Comparison of ENCODE assay signal across 26 mouse cellular contexts in the genomic region with DNA sequence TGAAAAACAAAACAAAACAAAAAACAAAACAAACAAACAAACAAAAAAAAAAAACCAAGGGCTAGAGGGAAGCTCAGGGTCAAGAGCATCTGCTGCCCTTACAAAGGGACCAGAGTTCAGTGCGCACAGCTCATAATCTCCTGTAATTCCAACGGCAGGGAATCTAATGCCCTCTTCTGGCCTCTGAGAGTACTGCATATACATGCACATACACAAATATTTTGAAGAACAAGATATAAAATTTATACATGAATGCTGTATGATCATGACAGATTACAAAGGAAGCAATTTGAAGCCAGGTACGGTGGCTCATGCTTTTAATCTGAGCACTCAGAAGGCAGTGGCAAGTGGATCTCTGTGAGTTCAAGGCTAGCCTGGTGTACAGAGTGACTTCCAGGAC. TPM values are rescaled to one million over a fixed set of nuclear protein-coding genes. Genes with fewer than 3 reads are reported as not detected.
DNase-seq lines count a peak whose midpoint lies in the region; ATAC-seq and TF ChIP-seq lines count a peak whose summit lies in the region.
"Had no signal": no experiment of that assay in that cellular context is flagged by ENCODE, and none has a peak within 500 bp of the region (broad histone marks: within the 10 kb centered on the region; RNA-seq: fewer than 3 reads in every experiment).

No protein-coding gene starts in this region.

- 92% methylated on average over 3 of the region's 3 CpGs for WGBS in forebrain, postnatal 0 days
- WGBS in forebrain, embryonic 13.5 days, result 85% methylated on average over 3 of the region's 3 CpGs
- 66% methylated on average over 3 of the region's 3 CpGs for WGBS in liver, embryonic 14.5 days (ENCODE audit: insufficient replicate concordance)
- WGBS in liver, embryonic 11.5 days, result 72% methylated on average over 3 of the region's 3 CpGs

- H3K9me3 ChIP-seq in forebrain, postnatal 0 days (ENCODE audit: low read length), result no peaks in the 10 kb centered on the region
- H3K9me3 ChIP-seq in forebrain, embryonic 13.5 days (replicated peaks), result 0 out of 2 replicates have a peak, but pooled peaks cover 3% of the 10 kb centered on the region
- H3K9me3 ChIP-seq in liver, embryonic 14.5 days (ENCODE audit: control insufficient read depth, low read length), result no peaks in the 10 kb centered on the region
- no peaks in the 10 kb centered on the region for H3K9me3 ChIP-seq in liver, embryonic 11.5 days (ENCODE audit: control insufficient read depth, low read length)
- H3K9me3 ChIP-seq in ES-Bruce4 (replicated peaks; ENCODE audit: control insufficient read depth, insufficient read depth, low read length, poor library complexity, severe bottlenecking), result no peaks in the 10 kb centered on the region
- H3K9me3 ChIP-seq: G1E; heart, embryonic 12.5 days; midbrain, embryonic 13.5 days; neural tube, embryonic 12.5 days had no signal

- TF ChIP-seq POLR2A in ES-Bruce4 (IDR thresholded peaks at IDR 0.05; ENCODE audit: insufficient read depth, low read length), result no peak

- no peak for DNase-seq in forebrain, postnatal 0 days
- DNase-seq in liver, embryonic 14.5 days (ENCODE audit: low read depth in 3 of 3, low spot score in 3 of 3), result no peak
- DNase-seq in liver, embryonic 11.5 days (ENCODE audit: low spot score), result no peak
- no peak for DNase-seq in spleen, adult 12 weeks (ENCODE audit: low spot score)
- DNase-seq: adrenal gland, postnatal 14 days; cerebellum, adult 8-10 months; gastrocnemius, postnatal 14 days; heart, adult 11 months; heart, postnatal 10 days; kidney, adult 11 months; layer of hippocampus, postnatal 36 days; lung, postnatal 36 days; right cerebral cortex, postnatal 14 days; spleen, adult 18-20 months; thymus, adult 18-20 months; thymus, postnatal 36 days had no signal

- no peak for ATAC-seq in forebrain, postnatal 0 days
- no peak for ATAC-seq in forebrain, embryonic 13.5 days
- no peak for ATAC-seq in liver, embryonic 14.5 days (ENCODE audit: insufficient read depth)
- ATAC-seq in liver, embryonic 11.5 days (replicated peaks; ENCODE audit: low FRiP score), result no peak
- ATAC-seq: forebrain, embryonic 14.5 days; hindbrain, postnatal 0 days; midbrain, embryonic 13.5 days had no signal

- no peaks in the 10 kb centered on the region for H3K36me3 ChIP-seq in forebrain, postnatal 0 days (ENCODE audit: insufficient read depth)
- no peaks in the 10 kb centered on the region for H3K36me3 ChIP-seq in forebrain, embryonic 13.5 days (ENCODE audit: poor library complexity, severe bottlenecking)
- no peaks in the 10 kb centered on the region for H3K36me3 ChIP-seq in liver, embryonic 14.5 days (replicated peaks; ENCODE audit: control insufficient read depth, insufficient read depth, low read depth)
- no peaks in the 10 kb centered on the region for H3K36me3 ChIP-seq in liver, embryonic 11.5 days (ENCODE audit: control insufficient read depth, insufficient read depth, low read length)
- no peaks in the 10 kb centered on the region for H3K36me3 ChIP-seq in ES-Bruce4 (ENCODE audit: control insufficient read depth, insufficient read depth, low read length, poor library complexity, severe bottlenecking)
- H3K36me3 ChIP-seq: G1E; midbrain, embryonic 13.5 days; neural tube, embryonic 12.5 days had no signal

- 0 out of 2 replicates have a peak, but pooled peaks have one; percentile 10 for TF ChIP-seq CTCF in forebrain, postnatal 0 days (IDR thresholded peaks at IDR 0.05; ENCODE audit: low read depth)
- peak; percentile 42 for TF ChIP-seq CTCF in liver, embryonic 14.5 days (IDR thresholded peaks at IDR 0.05; ENCODE audit: low read depth)
- TF ChIP-seq CTCF in ES-Bruce4 (IDR thresholded peaks at IDR 0.05; ENCODE audit: low read depth, low read length), result peak; percentile 21

- no peak for TF ChIP-seq EP300 in liver, embryonic 14.5 days (IDR thresholded peaks at IDR 0.05; ENCODE audit: low read depth)
- no peak for TF ChIP-seq EP300 in ES-Bruce4 (IDR thresholded peaks at IDR 0.05; ENCODE audit: insufficient read depth, low read depth, low read length)

- H3K4me3 ChIP-seq in forebrain, postnatal 0 days (ENCODE audit: low read depth, low read length), result no peak overlapping the region
- no peak overlapping the region for H3K4me3 ChIP-seq in forebrain, embryonic 13.5 days
- no peak overlapping the region for H3K4me3 ChIP-seq in liver, embryonic 14.5 days (ENCODE audit: insufficient read depth in 1 of 2, low read depth in 2 of 2, low read length in 2 of 2)
- H3K4me3 ChIP-seq in liver, embryonic 11.5 days (ENCODE audit: low read depth, low read length), result no peak overlapping the region
- H3K4me3 ChIP-seq in ES-Bruce4 (ENCODE audit: low read depth, low read length), result no peak overlapping the region
- no peak overlapping the region for H3K4me3 ChIP-seq in brown adipose tissue, adult 24 weeks (ENCODE audit: insufficient read depth, low read depth, low read length)
- H3K4me3 ChIP-seq: heart, embryonic 12.5 days; megakaryocyte, embryonic 14.5 days; midbrain, embryonic 13.5 days; neural tube, embryonic 12.5 days had no signal

- no peaks in the 10 kb centered on the region for H3K4me1 ChIP-seq in forebrain, postnatal 0 days (ENCODE audit: insufficient read depth)
- H3K4me1 ChIP-seq in forebrain, embryonic 13.5 days, result no peaks in the 10 kb centered on the region
- no peaks in the 10 kb centered on the region for H3K4me1 ChIP-seq in liver, embryonic 14.5 days (replicated peaks; ENCODE audit: control insufficient read depth in 2 of 2, insufficient read depth in 2 of 2, low read length in 1 of 2)
- no peaks in the 10 kb centered on the region for H3K4me1 ChIP-seq in liver, embryonic 11.5 days (replicated peaks; ENCODE audit: control insufficient read depth, insufficient read depth, low read length)
- no peaks in the 10 kb centered on the region for H3K4me1 ChIP-seq in ES-Bruce4 (ENCODE audit: control insufficient read depth, insufficient read depth, low read length)
- H3K4me1 ChIP-seq in brown adipose tissue, adult 24 weeks (ENCODE audit: control insufficient read depth, insufficient read depth, insufficient read length, low read length), result peaks cover 22% of the 10 kb centered on the region
- H3K4me1 ChIP-seq: megakaryocyte, embryonic 14.5 days; midbrain, embryonic 13.5 days; neural tube, embryonic 12.5 days had no signal

- no peak overlapping the region for H3K9ac ChIP-seq in forebrain, postnatal 0 days
- no peak overlapping the region for H3K9ac ChIP-seq in forebrain, embryonic 13.5 days
- H3K9ac ChIP-seq in liver, embryonic 14.5 days (replicated peaks), result no peak overlapping the region
- no peak overlapping the region for H3K9ac ChIP-seq in liver, embryonic 11.5 days (ENCODE audit: low read depth, low read length)
- H3K9ac ChIP-seq in ES-Bruce4 (ENCODE audit: low read depth, poor library complexity, severe bottlenecking), result no peak overlapping the region
- H3K9ac ChIP-seq: heart, embryonic 12.5 days; midbrain, embryonic 13.5 days; neural tube, embryonic 12.5 days had no signal

- no peak overlapping the region for H3K27ac ChIP-seq in forebrain, postnatal 0 days (ENCODE audit: low read depth, low read length)
- no peak overlapping the region for H3K27ac ChIP-seq in forebrain, embryonic 13.5 days
- no peak overlapping the region for H3K27ac ChIP-seq in liver, embryonic 14.5 days
- no peak overlapping the region for H3K27ac ChIP-seq in liver, embryonic 11.5 days (ENCODE audit: low read depth, low read length)
- no peak overlapping the region for H3K27ac ChIP-seq in ES-Bruce4 (ENCODE audit: insufficient read depth, low read length)
- H3K27ac ChIP-seq in brown adipose tissue, adult 24 weeks (replicated peaks; ENCODE audit: low read depth, low read length), result peak overlapping the region; percentile 62
- H3K27ac ChIP-seq: hindbrain, postnatal 0 days; midbrain, embryonic 13.5 days; neural tube, embryonic 12.5 days had no signal

- H3K27me3 ChIP-seq in forebrain, postnatal 0 days (ENCODE audit: insufficient read depth, low read length), result no peaks in the 10 kb centered on the region
- no peaks in the 10 kb centered on the region for H3K27me3 ChIP-seq in forebrain, embryonic 13.5 days
- no peaks in the 10 kb centered on the region for H3K27me3 ChIP-seq in liver, embryonic 14.5 days (ENCODE audit: control insufficient read depth, insufficient read depth, low read length)
- H3K27me3 ChIP-seq in liver, embryonic 11.5 days (replicated peaks; ENCODE audit: control insufficient read depth, insufficient read depth, low read length), result no peaks in the 10 kb centered on the region
- H3K27me3 ChIP-seq in ES-Bruce4 (ENCODE audit: control insufficient read depth, insufficient read depth, low read length, poor library complexity, severe bottlenecking), result no peaks in the 10 kb centered on the region
- H3K27me3 ChIP-seq: heart, embryonic 12.5 days; midbrain, embryonic 13.5 days; neural tube, embryonic 12.5 days had no signal

- H3K4me2 ChIP-seq in forebrain, postnatal 0 days (ENCODE audit: low read depth), result no peak overlapping the region
- no peak overlapping the region for H3K4me2 ChIP-seq in forebrain, embryonic 13.5 days
- H3K4me2 ChIP-seq in liver, embryonic 14.5 days (ENCODE audit: low read depth), result no peak overlapping the region
- H3K4me2 ChIP-seq in liver, embryonic 11.5 days, result no peak overlapping the region
- H3K4me2 ChIP-seq: heart, embryonic 12.5 days; midbrain, embryonic 13.5 days; neural tube, embryonic 12.5 days had no signal

RNA-seq across cellular contexts. Expression of a gene that starts 20.4 kb away (rescaled TPM):
- total RNA-seq in forebrain, postnatal 0 days (2014; rRNA removed), result 0.48 and 0.62 TPM in 2 replicates
- 0.18 and 0.29 TPM in 2 replicates for polyA plus RNA-seq in forebrain, postnatal 0 days (2015; fragmentation: Nextera tagmentation; extraction: Ambion mirVana)
- polyA plus RNA-seq in forebrain, embryonic 13.5 days (2015; fragmentation: Nextera tagmentation; extraction: Ambion mirVana), result 0.23 and 0.43 TPM in 2 replicates
- 0.61 and 0.77 TPM in 2 replicates for polyA plus RNA-seq in liver, embryonic 14.5 days (2012; rRNA removed)
- polyA plus RNA-seq in liver, embryonic 14.5 days (2014; fragmentation: Nextera tagmentation; extraction: Ambion mirVana), result 1.0 and 1.1 TPM in 2 replicates
- 1.2 and 1.4 TPM in 2 replicates for polyA plus RNA-seq in liver, embryonic 11.5 days (2014; fragmentation: Nextera tagmentation; extraction: Ambion mirVana)
- not detected in 2 replicates for polyA plus RNA-seq in ES-Bruce4 (2011; ENCODE audit: insufficient read depth, insufficient read length, low read depth, missing spikeins)
- 42.5 and 46.3 TPM in 2 replicates for polyA plus RNA-seq in brown adipose tissue, adult 24 weeks (2012; ENCODE audit: insufficient read depth, insufficient read length, missing spikeins)
- total RNA-seq: G1E; hindbrain, postnatal 0 days had no signal
- polyA plus RNA-seq: G1E; midbrain, embryonic 13.5 days had no signal

RNA-seq across cellular contexts. Expression of a gene that starts 24.3 kb away (rescaled TPM):
- total RNA-seq in forebrain, postnatal 0 days (2014; rRNA removed), result 52.3 and 57.2 TPM in 2 replicates
- 40.5 and 50.2 TPM in 2 replicates for polyA plus RNA-seq in forebrain, postnatal 0 days (2015; fragmentation: Nextera tagmentation; extraction: Ambion mirVana)
- 28.2 and 29.6 TPM in 2 replicates for polyA plus RNA-seq in forebrain, embryonic 13.5 days (2015; fragmentation: Nextera tagmentation; extraction: Ambion mirVana)
- polyA plus RNA-seq in liver, embryonic 14.5 days (2012; rRNA removed), result 21.2 and 24.2 TPM in 2 replicates
- polyA plus RNA-seq in liver, embryonic 14.5 days (2014; fragmentation: Nextera tagmentation; extraction: Ambion mirVana), result 36.7 and 42.1 TPM in 2 replicates
- polyA plus RNA-seq in liver, embryonic 11.5 days (2014; fragmentation: Nextera tagmentation; extraction: Ambion mirVana), result 78.5 and 86.6 TPM in 2 replicates
- polyA plus RNA-seq in ES-Bruce4 (2011; ENCODE audit: insufficient read depth, insufficient read length, low read depth, missing spikeins), result 74.2 and 76.1 TPM in 2 replicates
- 212 and 213 TPM in 2 replicates for polyA plus RNA-seq in brown adipose tissue, adult 24 weeks (2012; ENCODE audit: insufficient read depth, insufficient read length, missing spikeins)

RNA-seq across cellular contexts. Expression of a gene that starts 40.4 kb away (rescaled TPM):
- total RNA-seq in forebrain, postnatal 0 days (2014; rRNA removed), result 19.9 and 20.2 TPM in 2 replicates
- 46.7 and 48.4 TPM in 2 replicates for polyA plus RNA-seq in forebrain, postnatal 0 days (2015; fragmentation: Nextera tagmentation; extraction: Ambion mirVana)
- 11.5 and 12.5 TPM in 2 replicates for polyA plus RNA-seq in forebrain, embryonic 13.5 days (2015; fragmentation: Nextera tagmentation; extraction: Ambion mirVana)
- 5.1 and 5.5 TPM in 2 replicates for polyA plus RNA-seq in liver, embryonic 14.5 days (2012; rRNA removed)
- polyA plus RNA-seq in liver, embryonic 14.5 days (2014; fragmentation: Nextera tagmentation; extraction: Ambion mirVana), result 14.2 and 14.9 TPM in 2 replicates
- polyA plus RNA-seq in liver, embryonic 11.5 days (2014; fragmentation: Nextera tagmentation; extraction: Ambion mirVana), result 13.9 and 15.9 TPM in 2 replicates
- polyA plus RNA-seq in ES-Bruce4 (2011; ENCODE audit: insufficient read depth, insufficient read length, low read depth, missing spikeins), result 24.7 and 24.9 TPM in 2 replicates
- polyA plus RNA-seq in brown adipose tissue, adult 24 weeks (2012; ENCODE audit: insufficient read depth, insufficient read length, missing spikeins), result 57.5 and 65.4 TPM in 2 replicates
- polyA plus RNA-seq: G1E had no signal

Comparison
In these comparisons a context has a peak if more than half of its experiments do, and no peak if none do; other contexts are left out.
1. RNA of a gene that starts 20.4 kb away (polyA plus RNA-seq): 42.5 to 46.3 TPM in brown adipose tissue, adult 24 weeks; 1.2 to 1.4 TPM in liver, embryonic 11.5 days, 0.61 to 1.1 TPM in liver, embryonic 14.5 days, not detected in ES-Bruce4, 0.23 to 0.43 TPM in forebrain, embryonic 13.5 days and 0.18 to 0.29 TPM in forebrain, postnatal 0 days; every median in the first group is over 10 times any median in the second.
2. Peak in every context shown above with its lines, with median percentiles within 50 percentile points of each other: CTCF ChIP-seq.